Mouse (Mus musculus) adrenal gland (tissue): Measurements from ENCODE around the gene Uck2.

ENCODE experiments used
- intact Hi-C: fragments of 180-260 bp; cut with DNase I; formaldehyde crosslinking; loops from one replicate; pipeline ENCODE4 v1.15.1; 2025
- long read RNA-seq, 2 experiments: library from polyadenylated mRNA; unstranded; transcript quantifications; one replicate each; pipeline ENCODE4 v2.0.0; 2020; ENCODE audit warnings: borderline replicate concordance in 1 of 2; ENCODE audit not compliant: insufficient replicate concordance in 1 of 2

Gene Uck2
- long read RNA-seq, experiment 1, full-length matches to known transcripts, result 5 of 17 reads
- long read RNA-seq, experiment 1, partial matches to known transcripts, result 4 of 17 reads
- long read RNA-seq, experiment 1, other reads (novel, unspliced or antisense), result 8 of 17 reads
- long read RNA-seq, experiment 2, full-length matches to known transcripts, result 10 of 15 reads
- long read RNA-seq, experiment 2, partial matches to known transcripts, result 1 of 15 reads
- long read RNA-seq, experiment 2, other reads (novel, unspliced or antisense), result 4 of 15 reads

GRCm38 (mm10) chr1:167285320-167285355, at the start of gene Uck2:
Gene Uck2, minus strand, starts transcription at chr1:167285320.
- intact Hi-C loops, result loop anchor here (5.0 kb wide), 1 partner anchor 53 kb away; no protein-coding TSS in a partner anchor

- intact Hi-C loops, result no loop called here
These were observed 46.0 kb upstream of the Uck2 start for GRCm38 (mm10) chr1:167331106-167331505.

- intact Hi-C loops, result no loop called here
These were observed 43.7 kb upstream of the Uck2 start for GRCm38 (mm10) chr1:167328776-167329175.

- intact Hi-C loops, result no loop called here
These were observed 36.6 kb upstream of the Uck2 start for GRCm38 (mm10) chr1:167321691-167322090.

- intact Hi-C loops, result no loop called here
These were observed 28.1 kb upstream of the Uck2 start for GRCm38 (mm10) chr1:167313220-167313619.

- intact Hi-C loops, result no loop called here
These were observed 27.2 kb upstream of the Uck2 start for GRCm38 (mm10) chr1:167312367-167312766.

GRCm38 (mm10) chr1:167308261-167309054, 23.3 kb upstream of the Uck2 start, which contains the start of gene Tmco1:
Gene Tmco1, plus strand, starts transcription at chr1:167308378.
- intact Hi-C loops, result no loop called here

- intact Hi-C loops, result no loop called here
These were observed 22.6 kb upstream of the Uck2 start for GRCm38 (mm10) chr1:167307674-167308073.

- intact Hi-C loops, result no loop called here
These were observed 21.5 kb upstream of the Uck2 start for GRCm38 (mm10) chr1:167306451-167307240.

GRCm38 (mm10) chr1:167305501-167306137, 20.5 kb upstream of the Uck2 start:
- intact Hi-C loops, result no loop called here

- intact Hi-C loops, result no loop called here
These were observed 15.0 kb upstream of the Uck2 start for GRCm38 (mm10) chr1:167300122-167300521.

GRCm38 (mm10) chr1:167295679-167296402, 10.7 kb upstream of the Uck2 start:
- intact Hi-C loops, result no loop called here

- intact Hi-C loops, result no loop called here
These were observed 7.3 kb upstream of the Uck2 start for GRCm38 (mm10) chr1:167292447-167292846.

GRCm38 (mm10) chr1:167291610-167292009, 6.5 kb upstream of the Uck2 start:
- intact Hi-C loops, result no loop called here

GRCm38 (mm10) chr1:167290263-167290592, 5.1 kb upstream of the Uck2 start:
- intact Hi-C loops, result no loop called here

- intact Hi-C loops, result loop anchor here (5.0 kb wide), 1 partner anchor 57 kb away; no protein-coding TSS in a partner anchor
These were observed 4.6 kb upstream of the Uck2 start for GRCm38 (mm10) chr1:167289567-167290262.

- intact Hi-C loops, result loop anchor here (5.0 kb wide), 1 partner anchor 57 kb away; no protein-coding TSS in a partner anchor
These were observed 3.8 kb upstream of the Uck2 start for GRCm38 (mm10) chr1:167288665-167289538.

GRCm38 (mm10) chr1:167287156-167287555, 2.0 kb upstream of the Uck2 start:
- intact Hi-C loops, result loop anchor here (5.0 kb wide), 1 partner anchor 55 kb away; no protein-coding TSS in a partner anchor

GRCm38 (mm10) chr1:167285356-167285755, 236 bp upstream of the Uck2 start:
- intact Hi-C loops, result loop anchor here (5.0 kb wide), 1 partner anchor 53 kb away; no protein-coding TSS in a partner anchor
